Mouse (Mus musculus): ENCODE data around the gene Ppp5c.

DNA sequence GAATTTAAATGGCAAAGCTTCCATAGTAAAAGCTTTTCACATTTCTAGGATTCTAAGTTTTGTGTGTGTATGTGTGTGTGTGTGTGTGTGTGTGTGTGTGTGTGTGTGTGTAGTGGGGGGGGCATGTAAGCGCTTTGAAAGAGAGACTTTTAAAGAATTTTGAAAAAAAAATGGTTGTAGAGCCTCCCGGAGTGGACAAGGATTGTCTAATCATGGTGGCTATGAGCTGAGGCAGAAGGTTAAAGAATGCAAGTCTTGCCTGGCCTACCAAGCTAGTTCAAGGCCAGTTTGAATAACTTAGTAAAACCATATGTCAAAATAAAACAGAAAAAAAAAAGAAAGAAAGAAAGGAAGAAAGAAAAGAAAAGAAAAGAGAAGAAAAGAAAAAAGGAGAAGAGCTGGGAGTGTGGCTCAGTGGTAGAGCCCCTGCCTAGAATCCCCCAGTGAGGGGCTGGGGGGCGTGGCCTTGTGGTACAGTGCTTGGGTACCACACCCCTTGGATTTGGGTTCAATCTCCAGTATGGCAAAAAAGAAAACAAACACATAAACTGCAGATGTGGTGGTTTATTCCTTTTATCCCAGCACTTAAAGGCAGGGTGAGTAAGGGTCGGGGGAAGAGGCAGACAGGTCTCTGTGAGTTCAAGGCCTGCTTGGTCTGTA is 27.7 kb upstream of the Ppp5c start:
- no peak for TF ChIP-seq CTCF (IDR thresholded peaks at IDR 0.05; ENCODE audit: borderline replicate concordance, control insufficient read depth, extremely low read depth, insufficient read depth, low read length, poor library complexity)
- TF ChIP-seq POLR2A (IDR thresholded peaks at IDR 0.05; ENCODE audit: control insufficient read depth, extremely low read depth, insufficient read depth, low read length, poor library complexity), result no peak
